Mouse (Mus musculus) stomach, embryonic 14.5 days (tissue): ENCODE measurements around the gene Ankrd9. TPM values are rescaled to one million over a fixed set of nuclear protein-coding genes. Genes with fewer than 3 reads are reported as not detected.

Experiments
- ATAC-seq: fragments of 200-750 bp; cut with Nextera tagmentation; 2 replicates; pipeline ENCODE4 v1.8.0; 2017; ENCODE audit warnings: low read depth, moderate TSS enrichment; ENCODE audit not compliant: insufficient number of reproducible peaks, insufficient read depth, low FRiP score
- H3K27ac ChIP-seq: fragments of 300-500 bp; sonication (generic); 2 replicates; pipeline ENCODE4 v1.5.1; 2014; ENCODE audit warnings: mild to moderate bottlenecking, low read length, moderate library complexity, mixed read lengths
- H3K27me3 ChIP-seq: fragments of 300-500 bp; sonication (generic); 2 replicates; pipeline ENCODE4 v1.6.1; 2014; ENCODE audit warnings: low read length, control low read depth, mixed read lengths; ENCODE audit not compliant: control insufficient read depth, insufficient read depth
- H3K36me3 ChIP-seq: fragments of 300-500 bp; sonication (generic); 2 replicates; pipeline ENCODE4 v1.6.1; 2014; ENCODE audit warnings: mild to moderate bottlenecking, control low read depth, low read length, moderate library complexity, mixed read lengths; ENCODE audit not compliant: control insufficient read depth, insufficient read depth
- H3K4me1 ChIP-seq: fragments of 300-500 bp; sonication (generic); 2 replicates; pipeline ENCODE4 v1.6.1; 2014; ENCODE audit warnings: low read length, control low read depth, mixed read lengths; ENCODE audit not compliant: control insufficient read depth, insufficient read depth
- H3K4me2 ChIP-seq: fragments of 300-500 bp; sonication (generic); replicated peaks from 2 replicates; pipeline ENCODE4 v1.6.1; 2014; ENCODE audit warnings: low read depth, low read length, control low read depth
- H3K4me3 ChIP-seq: fragments of 300-500 bp; sonication (generic); 2 replicates; pipeline ENCODE4 v1.5.1; 2014; ENCODE audit warnings: low read depth, low read length, control low read depth
- H3K9ac ChIP-seq: fragments of 300-500 bp; sonication (generic); replicated peaks from 2 replicates; pipeline ENCODE4 v1.6.1; 2014; ENCODE audit warnings: low read depth, mild to moderate bottlenecking, control low read depth, low read length, moderate library complexity, mixed read lengths
- H3K9me3 ChIP-seq: fragments of 300-500 bp; sonication (generic); 2 replicates; pipeline ENCODE4 v1.6.1; 2016; ENCODE audit warnings: low read depth, low read length, control low read depth; ENCODE audit not compliant: control insufficient read depth
- WGBS: fragments of 180-500 bp; shearing (Covaris S2); extraction: QIAGEN DNeasy Blood & Tissue Kit; methylation state at CpG from one replicate; pipeline ENCODE4 v1.1.7; 2014; 5-methylcytosine and 5-hydroxymethylcytosine counted together
- polyA plus RNA-seq: library from polyadenylated mRNA; unstranded; fragments of >200 nt; fragmentation: Nextera tagmentation; extraction: Ambion mirVana; gene quantifications from 2 replicates; pipeline ENCODE4 v1.2.1, GENCODE M21; 2014

Gene Ankrd9
- polyA plus RNA-seq, 1 experiment from 2014 or later: 10.3 TPM

DNA sequence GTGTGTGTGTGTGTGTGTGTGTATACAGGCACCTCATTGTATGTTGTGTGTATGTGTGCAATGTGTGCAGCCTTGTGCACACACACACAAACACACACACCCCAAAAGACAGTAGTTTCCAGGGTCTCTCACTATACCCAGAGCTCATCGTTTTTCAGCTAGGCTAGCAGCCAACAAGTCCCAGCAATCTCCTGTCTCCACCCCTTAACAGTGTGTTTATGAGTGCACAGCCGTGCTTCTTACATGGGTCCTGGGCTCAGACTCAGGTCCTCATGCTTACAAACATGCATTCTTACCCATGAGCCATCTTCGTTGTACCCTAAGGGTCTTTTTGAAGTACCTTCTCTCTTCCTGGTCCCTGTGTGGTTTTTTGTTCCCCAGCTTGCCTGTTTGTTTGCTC, 13.3 kb downstream of the Ankrd9 start:
- no peak for ATAC-seq
- peaks cover 4% of the 10 kb centered on the region; the same call in 1 of the 2 replicates for H3K36me3 ChIP-seq
- H3K27ac ChIP-seq: no peak overlapping the region
- no peaks in the 10 kb centered on the region for H3K27me3 ChIP-seq
- H3K9ac ChIP-seq: no peak overlapping the region
- 65% methylated on average over 3 of the region's 3 CpGs for WGBS
- no peaks in the 10 kb centered on the region for H3K4me1 ChIP-seq
- no peaks in the 10 kb centered on the region for H3K9me3 ChIP-seq
- H3K4me3 ChIP-seq: no peak overlapping the region
- no peak overlapping the region for H3K4me2 ChIP-seq

DNA sequence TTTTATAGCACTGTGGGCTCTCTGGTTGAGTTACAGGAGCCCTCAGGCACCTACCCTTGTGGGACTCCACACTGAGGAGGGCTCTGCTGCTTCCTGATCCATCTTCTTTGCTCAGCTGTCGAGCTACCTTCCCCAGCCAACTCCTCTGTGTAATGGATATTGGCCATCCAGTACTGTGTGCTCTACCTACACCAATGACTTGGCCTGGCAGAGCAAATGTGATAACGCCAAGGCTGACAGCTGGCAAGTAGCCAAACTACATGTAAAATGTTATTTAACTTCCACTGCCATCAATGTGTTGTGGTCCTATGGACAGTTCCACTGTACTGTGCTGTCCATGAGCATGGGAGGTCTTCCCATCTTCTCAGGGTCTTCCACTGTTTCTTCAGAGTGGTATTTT, 16.9 kb downstream of the Ankrd9 start:
- Histone ChIP-seq H3K36me3 (no peaks in the 10 kb centered on the region; the same call in none of the 2 replicates), H3K9me3 (no peaks in the 10 kb centered on the region), H3K27ac (no peak overlapping the region), H3K27me3 (no peaks in the 10 kb centered on the region), H3K4me1 (no peaks in the 10 kb centered on the region), H3K4me3 (no peak overlapping the region), H3K4me2 (no peak overlapping the region), H3K9ac (no peak overlapping the region)
- no peak for ATAC-seq
- WGBS: 68% methylated on average over 2 of the region's 2 CpGs

DNA sequence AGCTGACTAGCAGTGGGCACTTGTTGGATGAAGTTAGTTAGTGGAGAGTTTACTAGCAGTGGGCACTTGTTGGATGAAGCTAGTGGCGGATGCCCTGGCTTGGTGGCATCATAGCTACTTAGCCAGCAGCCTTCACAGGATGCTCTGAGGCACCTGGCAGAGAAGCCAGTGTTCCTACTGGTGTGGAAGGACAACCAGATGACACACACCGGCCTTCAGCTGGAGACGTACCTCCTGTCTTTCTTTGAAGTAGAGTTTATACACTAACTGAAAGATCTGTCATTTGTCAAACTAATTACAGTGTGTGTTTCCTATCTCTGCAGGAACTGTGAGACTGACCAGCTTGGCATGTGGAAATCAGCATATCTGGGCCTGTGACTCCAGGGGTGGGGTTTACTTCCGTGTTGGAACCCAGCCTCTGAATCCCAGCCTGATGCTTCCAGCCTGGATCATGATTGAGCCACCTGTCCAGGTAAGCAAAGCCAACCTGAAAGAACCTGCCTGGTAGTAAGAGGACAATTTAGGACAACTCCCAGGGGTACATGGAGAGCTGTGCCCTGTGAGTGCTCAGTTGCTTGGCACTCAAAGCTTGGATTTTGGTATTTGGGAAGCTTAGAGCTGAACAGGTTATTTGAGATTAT, 24.4 kb downstream of the Ankrd9 start:
- Histone ChIP-seq H3K4me1 (no peaks in the 10 kb centered on the region), H3K4me2 (no peak overlapping the region), H3K27ac (no peak overlapping the region), H3K27me3 (no peaks in the 10 kb centered on the region), H3K4me3 (no peak overlapping the region), H3K36me3 (peaks cover 3% of the 10 kb centered on the region), H3K9ac (no peak overlapping the region), H3K9me3 (no peaks in the 10 kb centered on the region)
- ATAC-seq: no peak
- WGBS: 55% methylated on average over 4 of the region's 4 CpGs

DNA sequence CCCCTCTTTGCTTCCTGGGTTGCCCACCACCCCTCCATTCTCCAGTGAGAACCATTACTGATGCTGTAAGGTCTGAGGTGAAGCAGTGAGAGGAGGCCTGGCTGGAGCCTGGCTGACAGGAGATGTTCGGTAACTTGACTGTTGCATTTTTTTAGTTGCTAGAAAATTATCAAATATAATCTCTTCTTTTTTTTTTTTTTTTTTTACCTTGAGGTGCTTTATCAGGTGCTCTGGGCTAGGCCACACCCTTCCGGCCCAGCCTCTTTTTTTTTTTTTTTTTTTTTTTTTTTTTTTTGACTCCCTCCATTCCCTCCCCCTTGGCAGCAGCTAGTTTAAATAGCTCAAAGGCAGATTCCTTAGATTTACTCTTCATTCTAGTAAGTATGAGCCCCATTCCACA, 24.9 kb downstream of the Ankrd9 start:
- H3K9me3 ChIP-seq: no peaks in the 10 kb centered on the region
- H3K27ac ChIP-seq: no peak overlapping the region
- 93% methylated on average over 2 of the region's 2 CpGs for WGBS
- H3K27me3 ChIP-seq: no peaks in the 10 kb centered on the region
- H3K4me1 ChIP-seq: no peaks in the 10 kb centered on the region
- H3K4me3 ChIP-seq: no peak overlapping the region
- no peak overlapping the region for H3K4me2 ChIP-seq
- H3K9ac ChIP-seq: no peak overlapping the region
- H3K36me3 ChIP-seq: peaks cover 3% of the 10 kb centered on the region
- ATAC-seq: no peak

DNA sequence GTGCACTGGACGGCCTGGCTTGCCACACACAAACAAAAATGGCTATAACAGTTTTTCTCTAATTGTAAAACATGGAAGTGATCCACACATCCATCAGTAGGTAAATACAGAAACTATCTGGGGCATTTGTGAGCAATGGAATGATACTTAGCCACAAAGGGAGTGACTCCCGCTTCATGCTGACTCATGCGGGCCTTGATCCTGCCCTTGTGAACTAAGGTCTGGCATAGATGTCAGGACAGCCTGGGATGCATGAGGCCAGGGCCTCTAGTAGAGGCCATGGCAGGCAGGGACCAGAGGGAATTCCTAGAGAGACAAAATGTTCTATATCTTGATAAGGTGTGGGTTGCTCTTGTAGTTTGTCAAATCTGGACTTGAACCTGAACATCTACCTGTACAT, 25.4 kb downstream of the Ankrd9 start:
- H3K27ac ChIP-seq: no peak overlapping the region
- no peak for ATAC-seq
- 85% methylated on average over 3 of the region's 3 CpGs for WGBS

DNA sequence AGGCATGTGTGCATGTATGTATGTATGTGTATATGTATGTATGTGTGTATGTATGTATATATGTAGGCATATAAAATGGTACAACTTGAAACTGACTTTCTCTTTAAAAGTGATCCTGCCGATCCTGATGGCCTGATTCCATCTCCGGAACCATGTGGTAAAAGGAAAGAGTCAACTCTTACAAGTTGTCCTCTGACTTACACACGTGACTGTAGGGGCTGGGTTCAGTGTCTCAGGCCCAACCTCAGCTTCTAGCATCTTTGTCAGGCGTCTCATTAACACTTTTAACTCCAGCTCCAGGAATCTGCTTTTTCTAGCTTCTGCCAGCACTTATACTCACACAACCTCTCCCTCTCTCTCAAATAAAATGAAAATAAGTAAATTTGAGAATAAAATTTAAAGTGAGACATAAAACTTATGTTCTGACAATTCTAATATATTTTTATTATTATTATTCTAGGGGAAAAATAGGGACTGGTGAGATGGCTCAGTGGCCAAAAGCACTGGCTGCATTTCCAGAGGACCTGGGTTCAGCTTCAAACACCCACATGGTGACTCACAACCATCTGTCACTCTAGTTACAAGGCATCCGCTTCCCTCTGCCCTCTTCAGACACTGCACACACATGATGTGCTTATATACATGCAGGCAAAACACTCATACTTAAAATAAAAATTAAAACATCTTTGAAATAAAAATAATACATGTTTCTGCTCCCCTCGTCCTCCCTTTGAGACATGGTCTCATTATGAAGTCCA, 26.0 kb downstream of the Ankrd9 start:
- Histone ChIP-seq H3K4me3 (no peak overlapping the region), H3K9me3 (no peaks in the 10 kb centered on the region), H3K9ac (no peak overlapping the region), H3K27ac (no peak overlapping the region), H3K4me1 (no peaks in the 10 kb centered on the region), H3K27me3 (no peaks in the 10 kb centered on the region), H3K36me3 (peaks cover 3% of the 10 kb centered on the region; the same call in 1 of the 2 replicates), H3K4me2 (no peak overlapping the region)
- WGBS: 86% methylated on average over 6 of the region's 6 CpGs
- no peak for ATAC-seq

More for the DNA sequence above, 25.4 kb downstream of the Ankrd9 start:
- no peaks in the 10 kb centered on the region for H3K4me1 ChIP-seq
- no peak overlapping the region for H3K9ac ChIP-seq
- no peak overlapping the region for H3K4me2 ChIP-seq
- H3K4me3 ChIP-seq: no peak overlapping the region
- peaks cover 3% of the 10 kb centered on the region; the same call in 1 of the 2 replicates for H3K36me3 ChIP-seq
- no peaks in the 10 kb centered on the region for H3K27me3 ChIP-seq
- no peaks in the 10 kb centered on the region for H3K9me3 ChIP-seq

DNA sequence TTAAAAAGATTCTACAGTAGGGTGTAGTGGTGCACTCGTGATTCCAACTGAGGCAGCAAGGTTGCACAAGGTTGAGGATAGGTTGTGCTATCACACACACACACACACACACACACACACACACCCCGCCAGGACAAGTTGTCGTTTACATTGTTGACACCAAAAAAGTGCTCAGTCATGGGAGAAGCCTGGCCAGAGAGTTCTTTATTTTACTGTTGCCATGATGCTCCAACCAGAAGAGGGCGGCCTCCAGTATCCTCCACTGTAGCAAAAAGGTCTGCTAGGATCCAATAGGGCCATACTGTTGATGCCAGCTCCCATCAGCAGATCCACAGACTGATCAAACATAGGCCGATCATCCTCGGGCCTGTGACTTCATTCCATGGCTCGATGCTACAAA, 27.6 kb downstream of the Ankrd9 start:
- Histone ChIP-seq H3K4me3 (no peak overlapping the region), H3K27me3 (no peaks in the 10 kb centered on the region), H3K4me1 (no peaks in the 10 kb centered on the region), H3K9ac (no peak overlapping the region), H3K36me3 (peaks cover 3% of the 10 kb centered on the region; the same call in 1 of the 2 replicates), H3K9me3 (no peaks in the 10 kb centered on the region), H3K27ac (no peak overlapping the region), H3K4me2 (no peak overlapping the region)
- ATAC-seq: no peak
- WGBS: 78% methylated on average over 7 of the region's 7 CpGs

DNA sequence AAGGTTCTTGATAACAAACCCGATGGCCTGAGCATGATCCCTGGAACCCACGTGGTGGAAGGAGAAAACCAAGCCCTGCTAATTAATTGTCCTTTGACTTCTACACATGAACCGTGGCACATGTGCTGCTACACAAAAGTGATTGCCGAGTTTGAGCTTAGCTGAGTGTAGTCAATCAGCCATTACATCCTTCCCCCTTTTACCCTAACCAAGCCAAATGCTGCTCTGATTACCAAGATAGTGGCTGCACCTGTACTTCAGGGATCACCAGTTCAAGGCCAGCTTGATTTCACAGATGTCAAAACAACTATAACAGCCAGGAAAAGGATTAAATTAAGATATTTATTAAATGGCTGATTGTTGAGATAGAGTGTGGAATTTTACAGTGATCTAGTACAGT, 28.7 kb downstream of the Ankrd9 start:
- Histone ChIP-seq H3K27ac (no peak overlapping the region), H3K27me3 (no peaks in the 10 kb centered on the region), H3K36me3 (no peaks in the 10 kb centered on the region; the same call in 1 of the 2 replicates), H3K4me1 (no peaks in the 10 kb centered on the region), H3K4me3 (no peak overlapping the region), H3K9ac (no peak overlapping the region), H3K9me3 (no peaks in the 10 kb centered on the region), H3K4me2 (no peak overlapping the region)
- 84% methylated on average over 4 of the region's 4 CpGs for WGBS
- no peak for ATAC-seq
